Mouse (Mus musculus) heart, postnatal 0 days (tissue): ENCODE results near the gene Spsb1. TPM values are rescaled to one million over a fixed set of nuclear protein-coding genes. Genes with fewer than 3 reads are reported as not detected.
A peak's percentile ranks its signal among the peaks of the same experiment; 100 is the strongest.

Experiments used
- ATAC-seq: fragments of 200-750 bp; cut with Nextera tagmentation; 2 replicates; pipeline ENCODE4 v1.8.0; 2017; ENCODE audit warnings: low read depth, moderate number of reproducible peaks, moderate library complexity; ENCODE audit not compliant: insufficient read depth
- DNase-seq: peaks from one replicate; pipeline ENCODE4 v3.0.0-alpha.2; 2016; ENCODE audit warnings: low spot score
- H3K27ac ChIP-seq: fragments of 300-500 bp; sonication (generic); 2 replicates; pipeline ENCODE4 v1.5.1; 2014; ENCODE audit warnings: low read depth, mild to moderate bottlenecking
- H3K27me3 ChIP-seq: fragments of 300-500 bp; sonication (generic); 2 replicates; pipeline ENCODE4 v1.6.1; 2014; ENCODE audit warnings: low read length, mixed read lengths; ENCODE audit not compliant: control insufficient read depth, insufficient read depth
- H3K36me3 ChIP-seq: fragments of 300-500 bp; sonication (generic); replicated peaks from 2 replicates; pipeline ENCODE4 v1.6.1; 2014; ENCODE audit warnings: low read length, mixed read lengths; ENCODE audit not compliant: control insufficient read depth, insufficient read depth
- H3K4me1 ChIP-seq: fragments of 300-500 bp; sonication (generic); 2 replicates; pipeline ENCODE4 v1.6.1; 2014; ENCODE audit warnings: antibody characterized with exemption; ENCODE audit not compliant: control insufficient read depth, insufficient read depth
- H3K4me2 ChIP-seq: fragments of 300-500 bp; sonication (generic); 2 replicates; pipeline ENCODE4 v1.6.1; 2014; ENCODE audit warnings: low read depth, mild to moderate bottlenecking, low read length, moderate library complexity
- H3K4me3 ChIP-seq: fragments of 300-500 bp; sonication (generic); 2 replicates; pipeline ENCODE4 v1.5.1; 2014; ENCODE audit warnings: low read depth, low read length
- H3K9ac ChIP-seq: fragments of 300-500 bp; sonication (generic); replicated peaks from 2 replicates; pipeline ENCODE4 v1.6.1; 2014; ENCODE audit warnings: low read depth, low read length, mixed read lengths
- H3K9me3 ChIP-seq: fragments of 300-500 bp; sonication (generic); replicated peaks from 2 replicates; pipeline ENCODE4 v1.6.1; 2016; ENCODE audit warnings: low read length; ENCODE audit not compliant: control insufficient read depth
- CTCF ChIP-seq: IDR thresholded peaks from 2 replicates; pipeline ENCODE4 v1.5.1; 2016; ENCODE audit warnings: antibody characterized with exemption, control low read depth, low read depth
- EP300 ChIP-seq: IDR thresholded peaks from 2 replicates; pipeline ENCODE4 v1.6.1; 2016; ENCODE audit warnings: antibody characterized with exemption, low read depth
- WGBS: fragments of 180-500 bp; shearing (Covaris S2); extraction: QIAGEN DNeasy Blood & Tissue Kit; methylation state at CpG from one replicate; pipeline ENCODE4 v1.1.7; 2014; 5-methylcytosine and 5-hydroxymethylcytosine counted together
- polyA plus RNA-seq: library from polyadenylated mRNA; unstranded; fragments of >200 nt; fragmentation: Nextera tagmentation; extraction: Ambion mirVana; gene quantifications from 2 replicates; pipeline ENCODE4 v1.2.1, GENCODE M21; 2015
- total RNA-seq: library from RNA; depleted of rRNA; stranded (reverse); fragments of >200 nt; gene quantifications from 2 replicates; pipeline ENCODE4 v1.2.3, GENCODE M21; 2014; ENCODE audit warnings: low replicate concordance

Gene Spsb1
- total and polyA plus RNA-seq, 2 experiments from 2014 or later, result 13.2 to 15.2 TPM

- DNase-seq (no peak), ATAC-seq (no peak)
- Histone ChIP-seq H3K4me3 (no peak overlapping the region), H3K27ac (no peak overlapping the region), H3K9ac (no peak overlapping the region), H3K27me3 (no peaks in the 10 kb centered on the region), H3K36me3 (peaks cover 18% of the 10 kb centered on the region; the same call in 1 of the 2 replicates), H3K9me3 (no peaks in the 10 kb centered on the region), H3K4me1 (peaks cover 15% of the 10 kb centered on the region), H3K4me2 (no peak overlapping the region)
- WGBS, result 74% methylated on average over 7 of the region's 7 CpGs
- no peak for TF ChIP-seq EP300
- TF ChIP-seq CTCF, result no peak
Observed at GRCm38 (mm10) chr4:149895226-149895625, 59.6 kb downstream of the Spsb1 start.

GRCm38 (mm10) chr4:149894300-149894699 is 60.5 kb downstream of the Spsb1 start:
- peaks cover 15% of the 10 kb centered on the region; the same call in 1 of the 2 replicates for H3K36me3 ChIP-seq
- no peak overlapping the region for H3K27ac ChIP-seq
- H3K9me3 ChIP-seq, result no peaks in the 10 kb centered on the region
- H3K4me3 ChIP-seq, result no peak overlapping the region
- no peaks in the 10 kb centered on the region for H3K27me3 ChIP-seq
- TF ChIP-seq CTCF (no peak), EP300 (no peak)
- ATAC-seq (no peak), DNase-seq (no peak)
- peaks cover 24% of the 10 kb centered on the region for H3K4me1 ChIP-seq
- H3K9ac ChIP-seq, result no peak overlapping the region
- no peak overlapping the region for H3K4me2 ChIP-seq
- 94% methylated on average over 7 of the region's 7 CpGs for WGBS

GRCm38 (mm10) chr4:149893611-149894151 is 61.2 kb downstream of the Spsb1 start:
- Histone ChIP-seq H3K36me3 (peaks cover 15% of the 10 kb centered on the region; the same call in 1 of the 2 replicates), H3K4me2 (no peak overlapping the region), H3K27me3 (no peaks in the 10 kb centered on the region), H3K9me3 (no peaks in the 10 kb centered on the region), H3K4me1 (peaks cover 30% of the 10 kb centered on the region), H3K4me3 (no peak overlapping the region), H3K27ac (0 out of 2 replicates have a peak overlapping the region, but pooled peaks have one; percentile 13), H3K9ac (no peak overlapping the region)
- WGBS, result 55% methylated on average over 11 of the region's 11 CpGs
- no peak for TF ChIP-seq CTCF
- DNase-seq, result no peak
- ATAC-seq, result no peak

GRCm38 (mm10) chr4:149891172-149891960 is 63.5 kb downstream of the Spsb1 start:
- Histone ChIP-seq H3K27ac (no peak overlapping the region; the same call in 1 of the 2 replicates), H3K4me2 (no peak overlapping the region), H3K36me3 (no peaks in the 10 kb centered on the region), H3K27me3 (no peaks in the 10 kb centered on the region), H3K4me1 (peaks cover 43% of the 10 kb centered on the region), H3K4me3 (no peak overlapping the region), H3K9ac (no peak overlapping the region), H3K9me3 (no peaks in the 10 kb centered on the region)
- DNase-seq (no peak), ATAC-seq (no peak)
- TF ChIP-seq EP300 (no peak), CTCF (no peak)
- 91% methylated on average over 5 of the region's 5 CpGs for WGBS

GRCm38 (mm10) chr4:149890551-149890950 is 64.3 kb downstream of the Spsb1 start:
- 36% methylated on average over 8 of the region's 8 CpGs for WGBS
- Histone ChIP-seq H3K4me2 (no peak overlapping the region), H3K4me3 (no peak overlapping the region)

More at GRCm38 (mm10) chr4:149890551-149890950, 64.3 kb downstream of the Spsb1 start:
- DNase-seq (peak; percentile 31), ATAC-seq (no peak; the same call in 1 of the 2 replicates)
- no peak for TF ChIP-seq EP300
- Histone ChIP-seq H3K27ac (peak overlapping the region; percentile 61), H3K36me3 (no peaks in the 10 kb centered on the region), H3K9ac (no peak overlapping the region), H3K9me3 (no peaks in the 10 kb centered on the region), H3K27me3 (no peaks in the 10 kb centered on the region), H3K4me1 (peaks cover 46% of the 10 kb centered on the region)
